Mouse (Mus musculus): ENCODE measurements around the gene Vav3.

DNA sequence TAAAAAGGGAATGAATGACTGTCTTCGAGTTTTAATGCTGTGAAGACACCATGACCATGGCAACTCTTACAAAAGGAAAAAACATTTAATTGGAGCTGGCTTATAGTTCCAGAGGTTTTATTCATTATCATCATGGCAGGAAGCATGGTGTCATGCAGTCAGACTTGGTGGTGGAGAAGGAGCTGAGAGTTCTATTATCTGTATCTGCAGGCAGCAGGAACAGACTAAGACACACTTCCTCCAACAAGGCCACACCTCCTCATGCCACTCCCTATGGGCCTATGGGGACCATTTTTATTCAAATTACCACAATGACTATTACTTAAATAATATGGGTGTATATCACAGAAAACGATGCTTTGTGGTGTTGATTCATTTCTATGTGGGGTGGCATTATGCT is 307.8 kb downstream of the Vav3 start:
- TF ChIP-seq MYOD1 (IDR thresholded peaks at IDR 0.05; ENCODE audit: control insufficient read depth, insufficient read length, low read depth) (no peak), CTCF (IDR thresholded peaks at IDR 0.05; ENCODE audit: control insufficient read depth, insufficient read depth, insufficient read length) (no peak), MAX (IDR thresholded peaks at IDR 0.05) (no peak), CEBPB (IDR thresholded peaks at IDR 0.05; ENCODE audit: low read depth) (no peak), MYOG (IDR thresholded peaks at IDR 0.05; ENCODE audit: control insufficient read depth, extremely low read depth, insufficient read length) (no peak)

Data from C2C12 (cell line).